Mouse (Mus musculus): ENCODE data around the gene Vps29.

DNA sequence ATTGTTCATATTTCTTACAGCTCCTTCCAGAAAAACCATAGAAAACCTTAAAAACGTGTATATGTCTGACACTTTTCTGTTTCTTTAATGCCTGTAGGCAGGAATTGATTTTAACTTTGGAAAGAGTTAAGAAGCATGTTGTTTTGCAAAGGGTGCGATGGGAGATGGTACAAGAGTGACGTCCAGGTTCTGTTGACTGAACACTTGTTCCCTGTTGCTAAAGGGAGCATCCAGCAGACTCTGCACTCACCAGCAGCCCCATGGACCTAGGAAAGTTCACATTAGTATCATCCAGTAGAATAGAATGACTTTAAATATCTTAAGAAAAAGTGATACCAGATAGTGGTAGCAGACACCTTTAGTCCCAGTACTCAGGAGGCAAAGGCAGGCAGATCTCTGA, 47.6 kb upstream of the Vps29 start:
- no peak for TF ChIP-seq CTCF (IDR thresholded peaks at IDR 0.05)
- TF ChIP-seq EP300 (IDR thresholded peaks at IDR 0.05), result no peak
